Mouse (Mus musculus) naive thymus-derived CD4-positive, alpha-beta T cell, adult 2 months (primary cell): ENCODE data around the gene Il17rd.

Experiments
- DNase-seq: peaks from one replicate; pipeline ENCODE4 v3.0.0-alpha.2; 2011; ENCODE audit warnings: low read depth

The Il17rd gene

DNA sequence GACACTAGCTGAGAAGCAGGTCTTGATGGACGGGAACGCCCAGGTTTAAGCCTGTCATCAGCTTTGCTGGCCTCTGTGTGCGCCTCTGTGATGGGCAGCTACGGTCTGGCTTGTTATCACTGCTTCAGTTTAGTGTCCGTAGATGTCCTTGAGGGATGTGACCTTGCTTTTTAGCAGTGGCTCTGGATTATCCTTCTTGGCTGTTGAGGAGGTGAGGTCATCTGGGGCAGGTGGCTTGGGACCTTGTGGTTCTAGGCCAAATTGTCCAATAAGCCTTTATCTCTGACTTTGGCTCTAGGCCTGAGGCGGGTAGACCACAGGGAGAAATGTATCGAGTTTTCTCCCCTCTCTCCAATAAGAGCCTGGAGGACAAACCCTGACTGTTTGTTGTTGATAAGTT lies 109.0 kb downstream of the Il17rd start:
- DNase-seq, result no peak

DNA sequence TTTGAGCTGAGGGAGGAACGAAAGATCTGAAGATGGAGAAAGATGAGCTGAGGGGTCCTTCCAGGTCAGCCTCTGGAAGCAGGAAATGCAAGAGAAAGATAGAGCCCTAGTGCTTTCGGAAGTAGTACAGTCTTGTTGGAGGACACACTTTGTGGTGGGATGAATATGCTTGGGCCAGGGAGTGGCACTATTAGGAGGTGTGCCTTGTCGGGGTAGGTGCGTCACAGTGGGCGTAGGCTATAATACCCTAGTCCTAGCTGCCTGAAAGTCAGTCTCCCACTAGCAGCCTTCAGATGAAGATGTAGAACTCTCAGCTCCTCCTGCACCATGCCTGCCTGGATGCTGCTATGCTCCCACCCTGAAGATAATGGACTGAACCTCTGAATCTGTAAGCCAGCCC lies 110.7 kb downstream of the Il17rd start:
- DNase-seq, result no peak

DNA sequence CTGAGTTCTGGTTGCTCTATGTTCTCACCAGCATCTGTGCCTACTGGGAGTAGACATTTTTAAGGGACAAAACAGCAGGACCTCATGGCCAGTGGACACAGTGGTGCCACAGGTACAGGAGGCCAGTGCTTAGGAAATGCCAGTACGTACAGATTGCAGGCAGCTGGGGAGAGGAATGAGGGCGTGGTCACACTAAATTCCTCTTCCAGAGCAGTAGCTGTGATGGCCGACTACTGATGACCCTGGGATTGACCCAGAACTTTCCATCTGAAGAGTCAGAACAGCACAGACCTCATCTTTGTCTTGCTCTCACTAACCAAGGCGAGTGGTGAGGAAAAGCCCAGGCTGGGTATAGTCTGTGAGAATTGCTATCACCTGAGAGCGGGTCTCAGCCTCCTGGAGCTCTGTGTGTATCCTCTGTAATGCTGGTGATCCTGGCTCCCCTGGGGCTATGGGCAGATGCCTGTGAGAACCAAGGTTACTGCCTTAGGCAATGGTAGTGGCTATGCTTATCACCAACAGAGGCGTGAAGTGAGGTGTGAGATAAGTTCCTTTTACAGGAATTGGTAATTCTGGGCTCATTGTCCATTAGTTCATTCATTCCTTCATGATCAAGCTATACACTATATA lies 111.4 kb downstream of the Il17rd start:
- no peak for DNase-seq

DNA sequence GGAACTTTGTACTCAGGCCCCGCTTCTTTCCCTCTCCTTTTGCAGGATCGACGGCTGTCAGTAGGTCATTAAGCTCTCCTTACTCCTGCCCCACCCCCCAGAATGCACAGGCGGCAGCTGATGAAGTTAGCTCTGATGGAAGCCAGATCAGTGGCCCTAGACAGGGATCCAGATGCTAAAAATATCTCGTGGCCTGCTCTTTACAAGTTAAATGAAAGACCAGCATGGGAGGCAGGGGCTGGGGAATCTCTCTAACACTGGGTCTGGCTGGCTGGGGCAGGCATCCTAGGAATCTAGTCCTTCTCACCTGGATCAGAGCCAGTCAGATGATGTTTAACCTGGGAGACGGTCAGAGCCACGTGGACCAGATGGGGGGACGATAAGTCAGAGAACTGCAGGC lies 112.7 kb downstream of the Il17rd start:
- DNase-seq, result no peak

DNA sequence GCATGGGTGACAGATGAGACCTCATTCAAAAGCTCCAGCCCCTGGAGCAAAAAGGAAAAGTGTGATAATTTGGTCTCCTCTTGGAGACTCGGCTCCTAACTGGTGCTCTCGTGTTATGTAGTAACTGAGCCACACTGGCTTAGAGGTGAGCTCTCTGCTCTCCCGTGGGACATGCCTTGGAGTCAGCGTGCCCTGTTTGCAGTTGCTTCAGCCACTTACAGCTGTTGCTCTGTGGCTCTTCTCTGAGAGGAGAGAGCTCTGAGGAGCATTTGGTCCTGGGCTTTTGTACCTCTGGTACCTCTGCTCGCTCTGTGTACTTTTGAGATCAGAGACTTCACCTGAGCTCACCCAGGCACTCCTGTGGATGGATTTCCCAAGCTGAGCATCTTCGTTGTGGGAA lies 116.3 kb downstream of the Il17rd start:
- DNase-seq, result no peak

DNA sequence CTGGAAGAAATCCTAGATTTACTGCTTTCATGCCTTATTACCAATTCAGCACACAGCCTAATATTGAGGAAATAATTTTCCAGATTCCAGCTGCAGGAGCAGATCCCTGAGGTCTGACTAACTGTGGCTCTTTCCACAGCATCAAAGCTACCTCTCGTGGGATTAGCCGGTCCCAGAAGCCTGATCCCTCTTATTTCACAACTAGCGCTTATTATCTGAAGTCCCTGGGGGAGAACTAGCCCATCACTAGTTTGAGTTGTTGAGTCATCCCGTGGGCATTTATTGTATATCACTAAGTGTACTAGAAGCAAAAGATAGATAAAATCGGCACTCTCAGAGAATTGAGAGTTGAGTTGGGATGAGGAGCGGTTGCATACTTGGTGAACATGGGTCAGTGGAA lies 117.3 kb downstream of the Il17rd start:
- no peak for DNase-seq
